Mouse (Mus musculus) adrenal gland, adult (tissue): ENCODE measurements at regions not wholly inside any gene's neighbourhood (a gene's known extent, or its start where the extent isn't known, plus 50 kb on each side); places are given as distances from the start of the nearest gene placed in this dataset.
A peak's percentile ranks its signal among the peaks of the same experiment; 100 is the strongest.

ENCODE experiments used
- DNase-seq, 2 experiments: peaks; one replicate each; pipeline ENCODE4 v3.0.0; 2022 to 2023; ENCODE audit warnings: low spot score in 1 of 2; ENCODE audit not compliant: inconsistent age in 2 of 2

DNA sequence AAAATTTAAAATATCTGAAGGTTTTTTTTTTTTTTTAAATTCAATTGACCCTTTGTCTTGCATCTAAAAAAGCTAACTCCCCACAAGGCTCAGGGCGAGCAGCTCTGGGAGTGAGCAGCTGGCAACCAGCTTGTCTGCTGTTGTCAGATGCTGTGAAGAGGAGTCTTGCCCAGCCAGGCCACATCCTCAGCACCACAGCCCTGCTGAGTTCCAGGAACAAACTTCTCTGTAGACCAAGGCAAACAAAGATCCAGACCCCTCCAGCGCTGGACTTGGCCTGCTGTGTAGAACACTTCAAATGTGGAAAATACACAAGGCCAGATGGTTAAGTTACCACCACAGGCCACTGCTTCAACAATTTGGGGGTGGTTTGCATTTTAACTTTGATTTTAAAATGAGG, 192.7 kb downstream of the Thbs2 start:
- DNase-seq, result no peak

DNA sequence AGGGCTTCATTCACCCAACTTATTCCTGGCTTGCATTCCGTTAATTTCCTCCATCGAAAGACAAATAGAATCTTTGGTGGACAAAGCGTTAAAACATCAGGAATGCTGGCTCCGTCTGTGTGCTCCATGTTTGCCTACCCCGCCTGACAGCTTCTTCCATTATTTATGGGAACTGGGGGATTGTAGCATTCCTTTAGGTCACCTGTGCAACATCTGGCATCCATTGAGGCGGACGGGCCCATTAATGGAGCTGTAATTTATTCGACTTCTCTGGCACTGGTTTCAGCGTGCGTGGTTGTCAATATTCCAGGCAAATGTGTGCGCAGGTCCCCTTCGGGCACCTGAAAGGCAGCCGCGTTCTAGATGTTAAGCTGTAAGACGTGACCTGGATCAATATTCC, 196.9 kb downstream of the Thbs2 start:
- DNase-seq, result no peak

GRCm38 (mm10) chr17:14493751-14494320, 200.2 kb downstream of the Thbs2 start:
- DNase-seq, result no peak

DNA sequence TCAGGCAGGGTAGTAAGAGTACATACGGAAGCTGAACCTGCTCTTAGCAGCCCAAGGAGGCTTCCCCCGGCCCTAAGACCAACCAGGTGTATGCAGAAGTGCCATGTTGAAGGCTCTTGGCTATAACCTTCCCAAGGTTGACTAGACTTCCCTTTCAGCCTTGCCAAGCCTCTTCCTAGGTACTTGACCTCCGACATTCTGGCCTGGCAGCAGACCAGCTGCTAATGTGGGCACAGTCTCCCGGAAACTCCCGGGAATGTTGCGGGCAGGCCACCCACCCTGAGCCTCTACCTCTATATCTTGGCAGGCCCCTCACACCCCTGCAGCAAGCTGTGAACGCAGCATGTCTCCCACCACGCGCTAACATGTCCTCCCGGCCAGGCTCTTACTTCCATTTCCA, 201.1 kb downstream of the Thbs2 start:
- no peak for DNase-seq

GRCm38 (mm10) chr17:14481746-14482145, 202.4 kb downstream of the Smoc2 start:
- DNase-seq, result no peak

- DNase-seq, result no peak
Measured at GRCm38 (mm10) chr17:14478938-14479505, 199.7 kb downstream of the Smoc2 start.

GRCm38 (mm10) chr17:14476707-14477106, 197.4 kb downstream of the Smoc2 start:
- DNase-seq, result no peak

- DNase-seq, result no peak
Measured at GRCm38 (mm10) chr17:14475778-14476647, 196.7 kb downstream of the Smoc2 start.

GRCm38 (mm10) chr17:14475277-14475676, 196.0 kb downstream of the Smoc2 start:
- peak in 1 of 2 experiments; percentile 28 for DNase-seq

GRCm38 (mm10) chr17:14468754-14469488, 189.6 kb downstream of the Smoc2 start:
- DNase-seq, result no peak

DNA sequence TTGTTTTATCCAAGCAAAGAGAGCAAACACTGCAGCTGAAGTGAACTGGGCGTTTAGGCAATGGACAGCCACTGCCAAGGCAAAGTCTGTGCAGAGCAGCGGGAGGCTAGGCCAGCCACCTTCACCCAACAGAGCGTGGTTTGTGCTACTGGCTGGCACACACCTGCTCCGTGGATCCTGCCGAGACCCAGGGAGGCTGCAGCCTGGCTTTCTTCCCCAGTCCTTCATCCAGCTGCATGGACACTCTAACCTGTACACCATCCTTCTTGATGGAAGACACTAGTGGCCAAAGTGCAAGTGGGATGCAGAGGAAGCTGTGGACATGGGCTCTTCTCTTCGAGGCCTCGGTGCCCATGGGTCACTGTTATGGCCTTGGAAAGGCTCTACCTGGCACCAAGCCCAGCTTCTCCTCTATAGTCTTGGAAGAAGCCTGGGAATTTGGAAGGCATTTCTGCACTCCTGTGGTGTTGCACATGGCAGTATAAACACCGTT, 176.0 kb downstream of the Smoc2 start:
- DNase-seq, result peak; percentile 16 to 50
